Comparison of ENCODE assay signal across 12 mouse cellular contexts in the genomic region with DNA sequence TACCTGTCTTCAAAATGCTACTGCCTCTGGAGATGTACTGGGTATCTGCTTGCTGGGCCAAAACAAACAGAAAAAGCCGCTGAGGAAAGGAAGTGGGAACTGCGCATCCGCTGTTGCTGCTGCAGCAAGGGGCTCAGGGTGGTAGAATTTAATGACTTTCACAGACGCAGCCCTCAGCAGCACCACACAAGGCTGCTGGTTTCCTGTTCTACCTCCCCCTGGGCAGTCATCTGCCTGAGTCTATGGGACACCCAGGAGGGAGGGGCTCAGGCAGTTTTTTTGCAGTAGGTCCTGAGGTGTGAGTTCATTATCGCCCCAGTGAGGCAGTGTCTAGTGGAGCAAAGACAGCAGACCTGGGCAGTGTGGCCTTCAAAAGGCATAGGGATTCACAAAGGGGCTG. TPM values are rescaled to one million over a fixed set of nuclear protein-coding genes. Genes with fewer than 3 reads are reported as not detected.
DNase-seq lines count a peak whose midpoint lies in the region; ATAC-seq and TF ChIP-seq lines count a peak whose summit lies in the region.
"Had no signal": no experiment of that assay in that cellular context is flagged by ENCODE, and none has a peak within 500 bp of the region (broad histone marks: within the 10 kb centered on the region; RNA-seq: fewer than 3 reads in every experiment).

No protein-coding gene starts in this region.

- no peaks in the 10 kb centered on the region for H3K36me3 ChIP-seq in kidney, postnatal 0 days (ENCODE audit: insufficient read depth, low read length)
- no peaks in the 10 kb centered on the region for H3K36me3 ChIP-seq in limb, embryonic 14.5 days (ENCODE audit: control insufficient read depth, insufficient read depth, low read length)
- H3K36me3 ChIP-seq: embryonic facial prominence, embryonic 12.5 days had no signal

- H3K4me2 ChIP-seq in kidney, postnatal 0 days (ENCODE audit: low read length): no peak overlapping the region
- H3K4me2 ChIP-seq in limb, embryonic 14.5 days (replicated peaks; ENCODE audit: low read depth, low read length, severe bottlenecking): no peak overlapping the region
- H3K4me2 ChIP-seq: embryonic facial prominence, embryonic 12.5 days had no signal

- no peak for TF ChIP-seq CTCF in kidney, postnatal 0 days (IDR thresholded peaks at IDR 0.05; ENCODE audit: low read depth)

- ATAC-seq in kidney, postnatal 0 days (replicated peaks; ENCODE audit: low FRiP score, low read depth): no peak
- ATAC-seq in common myeloid progenitor, adult 5-6 weeks (replicated peaks; ENCODE audit: low read depth, poor library complexity, severe bottlenecking): peak; percentile 59
- ATAC-seq in limb, embryonic 14.5 days (ENCODE audit: low FRiP score, low read depth): no peak
- ATAC-seq: Patski had no signal

- H3K27ac ChIP-seq in kidney, postnatal 0 days: no peak overlapping the region
- 0 out of 2 replicates have a peak overlapping the region, but pooled peaks have one; percentile 14 for H3K27ac ChIP-seq in limb, embryonic 14.5 days (replicated peaks; ENCODE audit: low read depth, low read length)
- H3K27ac ChIP-seq: embryonic facial prominence, embryonic 12.5 days had no signal

- H3K4me1 ChIP-seq in kidney, postnatal 0 days (replicated peaks; ENCODE audit: insufficient read depth, low read length): no peaks in the 10 kb centered on the region
- peaks cover 10% of the 10 kb centered on the region for H3K4me1 ChIP-seq in limb, embryonic 14.5 days (ENCODE audit: control insufficient read depth, insufficient read depth, low read length)

- H3K4me3 ChIP-seq in kidney, postnatal 0 days (replicated peaks; ENCODE audit: low read depth, low read length): no peak overlapping the region
- no peak overlapping the region for H3K4me3 ChIP-seq in limb, embryonic 14.5 days (replicated peaks; ENCODE audit: low read length)
- H3K4me3 ChIP-seq: embryonic facial prominence, embryonic 12.5 days had no signal

- WGBS in kidney, postnatal 0 days: 20% methylated on average over 5 of the region's 5 CpGs
- 13% methylated on average over 5 of the region's 5 CpGs for WGBS in limb, embryonic 14.5 days

- no peaks in the 10 kb centered on the region for H3K27me3 ChIP-seq in kidney, postnatal 0 days (ENCODE audit: insufficient read depth, low read length)
- H3K27me3 ChIP-seq in limb, embryonic 14.5 days (ENCODE audit: control insufficient read depth, insufficient read depth, low read length): no peaks in the 10 kb centered on the region

- no peaks in the 10 kb centered on the region for H3K9me3 ChIP-seq in kidney, postnatal 0 days (replicated peaks; ENCODE audit: low read length)
- H3K9me3 ChIP-seq in limb, embryonic 14.5 days (ENCODE audit: control insufficient read depth, low read length): no peaks in the 10 kb centered on the region
- H3K9me3 ChIP-seq: embryonic facial prominence, embryonic 12.5 days had no signal

- TF ChIP-seq POLR2A in limb, embryonic 14.5 days (IDR thresholded peaks at IDR 0.05; ENCODE audit: borderline replicate concordance, extremely low read depth, insufficient read depth, insufficient read length): no peak

- H3K9ac ChIP-seq in kidney, postnatal 0 days (ENCODE audit: low read depth, low read length): no peak overlapping the region
- peak overlapping the region; percentile 16; the same call in 1 of the 2 replicates for H3K9ac ChIP-seq in limb, embryonic 14.5 days (ENCODE audit: low read depth, low read length, severe bottlenecking)
- H3K9ac ChIP-seq: embryonic facial prominence, embryonic 12.5 days had no signal

- peak; percentile 40 for DNase-seq in kidney, postnatal 0 days (ENCODE audit: low spot score)
- no peak for DNase-seq in kidney, postnatal 10 days
- no peak for DNase-seq in limb, embryonic 14.5 days (ENCODE audit: low spot score)
- peak; percentile 77 to 80 for DNase-seq in thymus, postnatal 10 days (ENCODE audit: low spot score in 2 of 2)
- no peak for DNase-seq in retina, postnatal 1 day
- DNase-seq in kidney, postnatal 25 days: no peak
- DNase-seq: gastrocnemius, postnatal 10 days; kidney, adult 2 months; lung, postnatal 36 days had no signal

RNA-seq across cellular contexts. Expression of gene Tnrc6b, which starts 13.5 kb away (rescaled TPM):
- polyA plus RNA-seq in kidney, postnatal 0 days (2015; fragmentation: Nextera tagmentation; extraction: Ambion mirVana): 11.2 and 15.4 TPM in 2 replicates
- total RNA-seq in common myeloid progenitor, adult 5-6 weeks (2017): 45.8 and 100 TPM in 2 replicates
- 12.5 and 14.0 TPM in 2 replicates for polyA plus RNA-seq in limb, embryonic 14.5 days (2012; rRNA removed)
- 15.8 and 19.4 TPM in 2 replicates for polyA plus RNA-seq in limb, embryonic 14.5 days (2014; fragmentation: Nextera tagmentation; extraction: Ambion mirVana)

RNA-seq across cellular contexts. Expression of gene Fam83f, which starts 25.9 kb away (rescaled TPM):
- polyA plus RNA-seq in kidney, postnatal 0 days (2015; fragmentation: Nextera tagmentation; extraction: Ambion mirVana): 5.6 and 6.1 TPM in 2 replicates
- total RNA-seq in common myeloid progenitor, adult 5-6 weeks (2017): not detected in 2 replicates
- polyA plus RNA-seq in limb, embryonic 14.5 days (2012; rRNA removed): 1.6 and 1.7 TPM in 2 replicates
- polyA plus RNA-seq in limb, embryonic 14.5 days (2014; fragmentation: Nextera tagmentation; extraction: Ambion mirVana): 2.6 and 3.7 TPM in 2 replicates
- polyA plus RNA-seq: Patski had no signal

Comparison
In these comparisons a context has a peak if more than half of its experiments do, and no peak if none do; other contexts are left out.
1. DNase-seq: peak in kidney, postnatal 0 days (single experiment) and thymus, postnatal 10 days (2 of 2); none in kidney, postnatal 10 days (single experiment), limb, embryonic 14.5 days (single experiment), retina, postnatal 1 day (single experiment) and kidney, postnatal 25 days (0 of 2).